Mouse (Mus musculus) thymus, adult 2 months (tissue): ENCODE data around the gene Snx21.

Source experiments
- CTCF ChIP-seq: fragments of 200-500 bp; IDR thresholded peaks from 2 replicates; pipeline ENCODE4 v1.5.1; 2012; ENCODE audit warnings: mild to moderate bottlenecking, control low read depth, low read length, moderate library complexity, borderline replicate concordance; ENCODE audit not compliant: control insufficient read depth, poor library complexity, insufficient read depth; ENCODE audit errors: extremely low read depth
- POLR2A ChIP-seq: fragments of 200-500 bp; IDR thresholded peaks from 2 replicates; pipeline ENCODE4 v1.6.1; 2012; ENCODE audit warnings: mild to moderate bottlenecking, low read length, control low read depth, moderate library complexity; ENCODE audit not compliant: control insufficient read depth, poor library complexity, insufficient read depth; ENCODE audit errors: extremely low read depth

DNA sequence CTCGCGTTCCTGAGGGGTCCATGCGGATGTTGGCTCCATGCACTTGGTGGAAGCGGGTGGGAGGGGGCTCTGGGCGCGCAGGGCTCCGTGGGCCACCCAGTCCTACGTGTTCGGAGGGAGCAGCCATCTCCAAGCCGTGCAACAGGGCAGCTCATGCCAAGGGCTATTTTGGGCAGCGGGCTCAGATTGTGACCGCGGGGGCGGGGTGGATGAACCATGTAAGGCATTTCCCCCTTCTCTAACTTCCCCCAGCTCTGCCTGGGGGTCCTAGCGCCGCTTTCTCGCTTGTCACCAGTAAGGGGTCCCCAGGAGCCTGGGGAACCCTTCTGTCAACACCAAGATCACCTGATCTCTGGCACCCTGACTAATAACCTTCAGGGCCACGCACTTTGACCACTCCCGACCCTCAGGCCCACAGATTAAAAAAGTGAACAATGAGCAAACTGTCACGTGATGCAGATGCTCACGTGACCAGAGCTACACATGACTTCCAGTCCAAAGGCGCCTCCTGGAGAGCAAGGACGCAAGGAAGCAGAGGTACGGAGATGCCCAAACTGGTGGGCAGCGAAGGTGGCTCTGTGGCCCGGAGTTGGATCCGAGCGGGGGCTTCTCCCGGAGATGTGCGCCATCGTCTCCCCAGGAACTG, 47.8 kb downstream of the Snx21 start, which contains the start of gene Neurl2:
- TF ChIP-seq CTCF: no peak
- TF ChIP-seq POLR2A: peak; percentile 64; the same call in 1 of the 2 replicates
